Mouse (Mus musculus): ENCODE data around the gene Casp9.

Gene Casp9

DNA sequence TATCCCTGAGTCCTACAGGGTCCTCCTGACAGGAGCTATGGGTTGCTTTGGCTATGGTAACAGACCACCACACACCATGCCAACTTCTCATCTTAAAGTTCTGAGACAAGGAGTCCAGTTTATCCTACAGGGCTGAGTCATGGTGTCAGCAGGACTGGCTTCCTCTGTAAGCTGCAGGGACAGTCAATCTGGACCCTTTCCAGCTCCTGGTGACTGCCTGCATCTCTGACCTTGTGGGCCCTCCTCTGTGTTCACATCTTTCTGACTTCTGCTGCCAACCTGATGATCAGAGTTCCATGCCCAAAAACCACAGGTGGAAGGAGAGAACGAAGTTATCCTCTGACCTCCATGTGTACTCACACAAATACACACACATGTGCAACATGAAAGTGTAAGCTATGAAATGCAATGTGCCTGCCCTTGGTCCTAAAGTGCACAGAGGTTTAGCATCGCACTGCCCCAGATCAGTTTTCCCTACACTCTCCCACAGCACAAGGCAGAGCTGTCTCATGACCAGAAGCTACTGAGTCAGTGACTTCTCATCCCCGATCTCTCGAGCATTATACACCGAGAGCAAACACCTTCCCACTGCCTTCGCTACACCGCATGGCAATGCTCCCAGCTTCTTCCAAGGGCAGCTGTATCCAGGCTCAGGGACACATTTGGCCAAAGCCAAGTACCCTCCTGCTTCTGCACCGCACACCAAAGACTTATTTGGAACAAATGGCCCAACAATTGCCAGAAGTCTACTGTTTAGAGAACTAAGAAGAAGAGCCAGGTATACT is 12.0 kb upstream of the Casp9 start:
- CTCF ChIA-PET: no interaction called here

DNA sequence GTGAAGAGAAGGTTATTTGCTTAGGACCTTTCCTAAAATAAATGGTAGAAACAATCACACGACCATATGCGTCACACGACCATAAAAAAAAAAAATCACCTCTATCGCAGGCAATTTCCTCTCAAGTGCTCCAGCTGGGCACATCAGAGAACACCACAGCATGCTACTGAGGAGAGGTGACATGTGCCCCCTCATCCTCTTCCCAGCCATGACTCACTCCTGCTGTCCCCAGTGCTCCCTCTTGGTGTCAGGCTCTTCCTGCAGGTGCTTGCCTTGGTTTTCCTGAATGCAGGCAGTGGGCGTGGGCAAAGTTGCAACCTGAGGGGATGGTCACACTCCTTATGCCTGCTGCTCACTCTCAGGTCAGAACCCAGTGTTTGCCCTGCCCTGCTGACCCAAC is 8.6 kb upstream of the Casp9 start:
- CTCF ChIA-PET: interaction anchor here (0.6 kb wide), 1 partner anchor 47 kb away, joined by 3 read pairs; no protein-coding TSS in a partner anchor

DNA sequence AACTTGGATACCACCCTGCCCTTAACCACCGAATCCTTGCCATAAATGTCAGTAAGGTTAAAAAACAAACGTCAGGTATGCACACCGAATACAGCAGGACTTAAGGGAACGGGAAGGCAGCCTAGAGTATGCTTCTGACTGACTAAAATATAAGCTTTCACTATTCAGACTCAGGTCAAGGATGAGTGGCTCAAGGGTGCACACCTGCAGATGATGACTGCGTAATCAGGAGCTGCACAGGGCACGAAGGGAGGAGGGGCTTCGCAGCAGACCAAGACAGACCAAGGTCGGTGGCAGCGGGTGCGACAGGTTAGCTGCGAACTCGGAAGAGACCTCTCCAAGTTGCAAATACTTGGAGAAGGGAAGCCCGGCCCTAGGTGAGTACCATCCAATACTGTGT is 7.3 kb upstream of the Casp9 start:
- CTCF ChIA-PET: no interaction called here

DNA sequence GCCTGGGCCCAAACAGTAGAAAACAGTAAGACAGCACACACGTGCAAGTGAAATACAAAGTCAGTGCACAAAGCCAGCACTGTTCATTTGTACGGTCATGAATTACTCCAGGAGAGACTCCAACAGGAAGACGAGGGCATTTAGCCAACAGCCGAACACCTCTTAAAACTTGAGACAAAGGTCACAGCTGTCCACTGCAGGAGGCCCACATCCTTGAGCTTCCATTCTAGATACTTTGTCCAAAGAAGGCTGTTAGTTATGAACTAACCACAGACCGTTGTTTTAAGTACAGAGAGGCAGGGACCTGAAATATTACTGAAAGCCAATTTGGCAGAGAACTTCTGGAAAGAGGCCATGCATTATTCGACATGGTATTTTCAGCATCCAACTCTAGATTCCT is 6.4 kb upstream of the Casp9 start:
- CTCF ChIA-PET: no interaction called here

DNA sequence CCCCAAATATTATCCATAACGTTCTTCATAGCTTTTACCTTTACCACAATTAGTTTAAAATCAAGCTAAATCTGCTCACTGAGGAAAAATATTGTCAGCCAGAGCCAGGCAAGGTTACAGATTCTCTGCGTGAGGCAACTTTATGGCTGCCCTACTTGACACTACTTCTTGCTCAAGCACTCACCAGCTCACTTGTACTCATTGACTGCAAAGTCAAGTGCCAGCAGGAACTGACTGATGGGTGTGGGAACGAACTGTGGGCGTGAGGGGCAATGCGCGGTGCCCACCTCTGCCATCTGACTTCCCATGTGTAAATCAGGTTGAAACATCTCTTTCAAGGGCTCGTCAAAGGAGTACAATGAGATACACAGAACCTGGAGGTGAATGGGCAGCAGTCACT is 6.0 kb upstream of the Casp9 start:
- CTCF ChIA-PET: no interaction called here

DNA sequence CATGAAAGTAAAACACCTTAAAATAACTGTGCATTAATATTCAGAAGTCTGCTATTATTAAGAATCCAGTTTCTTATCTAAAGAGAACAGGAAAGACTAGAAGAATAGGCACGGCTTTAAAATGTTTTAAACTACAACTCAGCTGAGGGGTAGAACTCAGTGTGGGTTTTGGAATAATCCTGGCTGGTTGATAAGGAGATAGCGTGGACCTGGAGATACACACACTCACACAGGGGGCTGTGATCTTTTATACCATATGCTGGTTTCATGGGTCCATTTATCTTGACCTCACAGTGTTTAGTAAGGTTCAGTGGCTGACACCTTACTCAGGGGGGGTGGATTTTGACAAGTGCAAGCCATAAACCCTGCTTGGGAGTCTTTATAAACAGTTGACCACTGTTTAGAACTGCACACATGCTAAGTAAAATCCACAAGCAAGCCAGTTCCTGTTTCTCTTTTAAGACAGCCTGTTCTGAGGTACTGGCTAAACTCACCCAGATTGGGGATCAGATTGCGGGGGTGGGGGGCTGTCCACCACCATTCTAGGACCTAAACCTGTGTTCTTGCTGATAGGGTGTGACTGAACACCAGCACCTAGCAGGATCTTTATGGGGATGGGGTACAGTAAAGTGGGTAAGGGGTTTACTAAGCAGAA is 3.7 kb upstream of the Casp9 start:
- CTCF ChIA-PET: interaction anchor here (0.6 kb wide), 1 partner anchor 99 kb away, joined by 3 read pairs; no protein-coding TSS in a partner anchor

DNA sequence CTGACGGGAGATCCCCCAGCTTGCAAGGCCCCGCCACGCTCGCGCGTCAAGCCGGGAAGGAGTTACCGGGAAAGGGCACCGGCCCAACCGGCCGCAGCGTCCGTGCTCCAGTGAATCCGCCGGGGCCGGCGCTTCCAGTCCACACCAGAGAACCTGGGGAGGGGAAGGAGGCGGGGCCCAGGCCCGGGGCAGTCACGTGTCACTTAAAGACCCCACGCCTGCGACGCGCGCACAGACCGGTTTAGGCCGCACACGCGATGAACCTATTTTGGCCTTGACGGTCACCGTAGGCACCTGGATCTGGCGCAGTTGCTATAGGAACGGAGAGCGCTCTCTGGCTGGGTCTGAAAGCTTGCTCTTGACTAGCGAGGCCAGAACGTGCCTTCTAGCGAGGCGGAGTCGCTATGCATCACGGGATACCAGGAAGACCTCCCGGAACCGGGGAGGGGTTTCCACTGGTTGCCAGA is 2.9 kb upstream of the Casp9 start, which contains the start of gene Dnajc16:
Gene Dnajc16 (minus strand): TSS at position 408 of the 467 bp plus-strand sequence.
- CTCF ChIA-PET: no interaction called here

DNA sequence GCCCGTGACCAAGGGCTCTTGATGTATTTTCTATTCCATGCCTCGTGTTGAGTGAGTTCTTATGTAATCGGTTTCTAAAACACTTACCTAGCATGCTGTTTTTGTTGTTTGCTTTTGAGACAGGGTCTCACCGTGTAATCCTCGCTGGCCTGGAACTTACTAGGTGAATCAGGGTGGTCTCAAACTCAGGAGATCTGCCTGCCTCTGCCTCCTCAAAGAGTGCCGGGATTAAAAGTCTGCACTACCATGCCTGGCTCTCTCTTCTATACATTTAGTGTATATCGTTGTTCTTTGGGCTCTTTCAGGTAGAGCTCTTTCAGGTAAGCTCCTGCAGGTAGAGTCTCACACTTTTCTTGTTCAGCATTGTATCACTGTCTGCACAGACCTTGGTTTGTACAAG is 1.9 kb upstream of the Casp9 start:
- CTCF ChIA-PET: interaction anchor here (0.6 kb wide), 2 partner anchors 25 to 679 kb away, joined by 3 to 4 read pairs; no protein-coding TSS in a partner anchor

DNA sequence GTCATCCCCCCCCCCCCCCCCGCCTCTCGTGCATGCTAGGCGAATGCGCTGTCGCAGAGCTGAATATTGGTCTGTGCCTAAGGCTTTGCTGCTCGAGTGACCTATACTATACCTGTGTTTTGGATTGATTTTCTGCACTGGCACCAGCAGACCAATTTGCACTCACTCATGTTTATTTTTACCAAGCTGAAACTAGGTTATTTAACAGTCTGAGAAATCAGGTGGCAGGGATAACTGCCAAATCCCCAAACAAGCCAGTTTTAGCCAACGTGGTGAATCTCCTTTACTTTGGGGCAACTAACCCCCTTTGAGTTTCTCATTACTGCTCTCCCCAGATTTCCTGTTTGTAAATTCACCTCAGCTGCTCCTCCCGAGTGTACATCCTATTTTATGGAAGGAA is 1.5 kb upstream of the Casp9 start:
- CTCF ChIA-PET: interaction anchor here (0.6 kb wide), 2 partner anchors 25 to 678 kb away, joined by 3 to 4 read pairs; no protein-coding TSS in a partner anchor

DNA sequence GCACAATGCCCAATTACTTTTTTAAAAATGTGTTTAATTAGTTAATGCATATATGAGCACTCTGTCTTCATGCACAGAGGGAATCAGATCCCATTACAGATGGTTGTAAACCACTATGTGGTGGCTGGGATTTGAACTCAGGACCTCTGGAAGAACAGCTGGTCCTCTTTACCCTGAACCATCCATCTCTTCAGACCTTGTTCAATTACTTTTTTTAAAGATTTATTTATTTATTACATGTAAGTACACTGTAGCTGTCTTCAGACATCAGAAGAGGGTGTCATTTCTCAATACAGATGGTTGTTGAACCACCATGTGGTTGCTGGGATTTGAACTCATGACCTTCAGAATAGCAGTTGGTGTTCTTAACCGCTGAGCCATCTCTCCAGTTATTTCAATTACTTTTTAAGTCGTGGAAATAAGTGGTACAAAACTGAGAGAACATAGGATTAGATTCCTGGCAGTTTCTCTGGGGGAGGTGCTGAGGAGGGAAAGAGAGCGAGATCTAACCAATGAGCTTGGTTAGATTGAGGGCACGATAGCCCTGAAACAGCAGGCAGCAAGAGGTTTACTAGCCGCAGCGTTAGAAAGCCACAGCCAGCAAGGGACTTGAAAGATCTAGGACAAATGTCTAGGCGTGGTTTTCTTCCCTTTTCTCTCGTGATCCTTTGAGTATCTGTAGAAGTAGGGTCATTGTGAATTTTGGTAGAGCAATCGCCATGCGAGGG is 694 bp upstream of the Casp9 start:
- CTCF ChIA-PET: no interaction called here

DNA sequence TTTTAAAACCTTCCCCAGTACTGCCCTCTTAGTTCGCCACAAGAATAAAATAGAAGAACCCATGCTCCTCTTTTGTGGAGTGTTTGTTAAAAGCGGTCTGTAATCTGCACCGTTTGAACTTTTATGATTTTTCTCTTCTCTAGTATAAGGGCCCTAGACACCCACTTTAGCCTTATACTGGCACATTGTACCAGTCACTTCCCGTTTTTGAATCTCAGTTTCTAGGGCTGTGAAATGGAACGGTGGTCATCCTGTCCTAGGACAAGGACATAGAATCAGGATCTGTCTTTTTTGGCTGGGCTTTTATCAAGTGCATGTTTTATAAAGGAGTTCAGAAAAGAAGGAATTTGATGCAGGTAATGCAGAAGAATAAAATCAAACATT is 732 bp downstream of the Casp9 start:
- CTCF ChIA-PET: no interaction called here

DNA sequence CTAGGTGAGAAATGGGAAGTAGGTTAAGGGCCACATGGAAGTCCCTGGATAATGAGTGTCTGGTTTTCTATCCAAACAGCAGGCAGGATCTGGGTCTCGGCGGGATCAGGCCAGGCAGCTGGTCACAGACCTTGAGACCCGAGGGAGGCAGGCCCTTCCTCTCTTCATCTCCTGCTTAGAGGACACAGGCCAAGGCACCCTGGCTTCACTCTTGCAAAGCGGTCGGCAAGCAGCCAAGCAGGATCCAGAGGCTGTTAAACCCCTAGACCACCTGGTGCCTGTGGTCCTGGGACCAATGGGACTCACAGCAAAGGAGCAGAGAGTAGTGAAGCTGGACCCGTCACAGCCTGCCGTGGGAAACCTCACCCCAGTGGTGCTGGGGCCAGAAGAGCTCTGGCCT is 2.9 kb downstream of the Casp9 start:
- CTCF ChIA-PET: no interaction called here

DNA sequence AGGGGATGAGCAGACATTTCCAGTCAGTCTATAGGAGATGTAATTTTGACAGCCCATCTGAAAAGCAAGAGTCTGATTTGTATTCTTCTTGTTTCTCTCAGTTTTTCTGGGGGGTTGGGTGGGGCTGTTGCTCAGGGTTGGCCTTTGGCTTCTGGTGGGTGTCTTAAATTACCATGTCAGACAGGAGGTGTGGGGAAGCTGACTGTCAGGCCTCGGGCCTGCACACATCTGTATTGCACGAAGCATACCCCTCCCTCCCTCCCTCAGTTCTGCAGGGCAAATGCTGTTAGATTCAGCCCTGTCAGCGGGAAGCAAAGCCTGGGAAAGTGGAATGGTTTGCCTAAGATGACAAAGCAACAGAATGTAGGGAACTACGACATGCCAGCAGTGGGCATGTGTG is 3.5 kb downstream of the Casp9 start:
- CTCF ChIA-PET: no interaction called here

DNA sequence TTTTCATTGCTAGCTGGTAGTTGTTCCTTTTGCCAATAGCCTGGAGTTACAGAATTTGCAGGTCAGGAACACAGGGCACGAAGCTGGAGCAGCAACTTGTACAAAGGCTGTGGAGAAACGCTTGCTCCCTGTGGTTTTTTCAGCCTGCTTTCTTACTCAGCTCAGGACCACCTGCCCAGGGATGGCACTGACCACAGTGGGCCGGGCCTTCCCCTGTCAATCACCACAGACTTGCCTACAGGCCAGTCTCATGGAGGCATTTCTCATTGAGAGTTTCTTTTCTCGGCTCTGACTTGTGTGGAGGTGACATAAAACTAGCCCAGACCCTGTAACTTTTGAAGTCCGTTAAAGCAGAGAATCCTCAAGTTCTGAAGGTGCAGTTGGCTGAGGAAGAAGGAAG is 4.1 kb downstream of the Casp9 start:
- CTCF ChIA-PET: no interaction called here

DNA sequence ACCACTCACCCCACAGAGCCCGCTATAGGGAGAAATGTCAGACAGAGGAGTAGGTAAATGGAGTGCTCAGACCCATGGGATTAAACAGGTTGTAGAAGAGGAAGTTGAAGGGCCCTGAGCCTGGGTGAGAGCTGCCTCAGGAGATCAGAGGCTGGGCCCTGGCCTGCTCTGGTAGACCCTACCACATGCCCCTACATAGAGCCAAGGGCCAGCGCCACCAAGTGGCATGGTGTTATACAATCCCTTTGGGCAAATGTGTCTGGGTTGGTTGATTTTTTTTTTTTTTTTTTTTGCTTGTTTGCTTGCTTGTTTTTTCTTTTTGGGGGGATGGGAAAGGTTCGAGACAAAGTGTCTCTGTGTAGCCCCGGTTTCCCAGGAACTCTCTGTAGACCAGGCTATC is 10.7 kb downstream of the Casp9 start:
- CTCF ChIA-PET: no interaction called here

DNA sequence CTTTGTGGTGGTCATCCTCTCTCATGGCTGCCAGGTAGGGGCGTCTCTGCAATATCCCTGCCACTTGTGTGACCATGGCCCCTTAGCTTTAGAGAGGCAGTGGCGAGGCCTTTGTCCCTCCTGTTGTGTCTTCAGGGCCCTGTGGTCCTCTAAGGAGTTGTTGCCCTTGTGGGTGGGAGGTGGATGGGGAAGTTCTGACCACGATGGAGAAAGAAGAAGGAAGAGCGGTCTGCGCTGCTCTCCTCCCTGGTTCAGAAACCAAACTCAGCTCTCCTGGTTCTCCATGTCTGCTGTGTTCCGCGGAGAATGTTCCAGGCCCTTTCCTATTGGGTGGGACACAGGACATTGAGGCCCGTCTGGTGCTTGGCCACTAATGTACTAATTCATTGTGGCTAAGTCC is 12.5 kb downstream of the Casp9 start:
- CTCF ChIA-PET: no interaction called here

DNA sequence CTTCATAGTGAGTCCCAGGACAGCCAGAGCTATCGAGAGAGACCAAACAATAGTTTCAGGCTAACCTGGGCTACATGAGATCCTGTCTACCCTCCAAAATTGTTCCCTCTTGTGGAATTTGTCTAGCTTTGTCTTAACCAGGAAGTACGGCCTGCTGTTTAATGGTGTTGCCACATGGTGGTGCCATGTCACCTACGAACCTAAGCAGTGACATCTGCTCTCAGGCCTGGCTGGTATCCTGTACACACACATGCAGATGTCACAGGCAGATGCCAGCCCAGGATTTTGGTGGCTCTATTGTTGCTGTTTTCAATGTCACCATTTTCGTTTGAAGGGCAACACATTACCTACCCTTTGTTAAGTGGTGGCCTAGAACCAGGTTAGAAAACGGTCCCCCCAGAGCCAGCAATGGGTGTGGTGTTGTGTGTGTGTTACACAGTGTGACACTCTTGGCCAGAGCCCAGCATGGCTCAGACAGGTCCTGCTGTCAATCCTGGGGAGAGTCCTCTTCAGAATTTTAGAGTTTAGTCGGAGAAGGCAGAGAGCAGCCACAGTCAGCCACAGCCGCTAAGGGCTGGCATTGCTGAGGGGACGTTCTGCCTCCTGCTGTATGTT is 16.5 kb downstream of the Casp9 start:
- CTCF ChIA-PET: interaction anchor here (0.7 kb wide), 1 partner anchor 1472 kb away, joined by 22 read pairs; no protein-coding TSS in a partner anchor

DNA sequence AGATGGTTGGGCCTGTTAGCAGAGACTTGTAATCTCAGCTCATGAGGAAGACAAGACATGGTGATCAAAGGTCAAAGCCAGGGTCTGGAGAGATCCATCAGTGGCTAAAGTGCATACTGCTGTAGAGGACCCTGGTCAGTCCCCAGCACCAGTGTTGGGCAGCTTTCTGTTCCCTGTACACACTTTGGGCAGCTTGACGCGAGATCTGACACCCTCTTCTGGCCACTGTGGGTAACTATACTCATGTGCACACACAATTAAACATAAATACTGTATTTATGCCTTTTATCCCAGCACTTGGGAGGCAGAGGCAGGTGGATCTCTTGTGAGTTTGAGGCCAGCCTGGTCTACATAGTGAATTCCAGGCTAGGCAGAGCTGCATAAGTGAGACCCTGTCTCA is 17.6 kb downstream of the Casp9 start:
- CTCF ChIA-PET: interaction anchor here (0.5 kb wide), 1 partner anchor 152 kb away, joined by 4 read pairs; no protein-coding TSS in a partner anchor

DNA sequence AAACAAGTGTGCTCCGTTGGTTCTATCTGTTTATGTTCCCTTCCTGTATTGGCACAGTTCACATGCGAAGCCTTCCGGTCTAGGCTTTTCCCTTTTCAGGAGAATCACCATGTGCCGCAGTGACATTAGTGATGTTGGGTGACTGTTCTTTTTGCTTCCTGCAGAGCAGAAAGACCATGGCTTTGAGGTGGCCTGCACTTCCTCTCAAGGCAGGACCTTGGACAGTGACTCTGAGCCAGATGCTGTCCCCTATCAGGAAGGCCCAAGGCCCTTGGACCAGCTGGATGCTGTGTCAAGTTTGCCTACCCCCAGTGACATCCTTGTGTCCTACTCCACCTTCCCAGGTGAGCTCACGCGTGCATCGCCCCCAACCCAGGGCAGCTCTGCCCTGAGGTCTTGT is 18.0 kb downstream of the Casp9 start:
- CTCF ChIA-PET: no interaction called here

DNA sequence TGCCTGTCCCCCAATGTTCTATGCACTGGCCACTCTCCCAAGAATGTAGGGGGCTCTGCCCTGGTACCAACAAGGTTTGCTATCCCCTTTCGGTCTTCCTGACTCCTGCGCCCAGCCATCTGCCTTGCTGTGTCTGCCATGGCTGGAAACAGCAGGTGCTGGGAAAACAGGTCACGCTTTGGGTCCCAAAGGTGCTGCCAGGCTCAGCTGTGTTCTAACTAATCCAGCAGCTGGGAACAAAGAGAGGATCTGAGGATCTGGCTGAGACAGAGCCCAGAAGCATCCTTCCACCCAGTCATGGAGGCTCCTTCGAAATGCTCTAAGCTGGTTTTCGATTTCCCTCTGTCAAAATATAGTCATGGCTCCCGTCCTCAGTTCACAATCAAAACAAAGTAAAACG is 22.9 kb downstream of the Casp9 start:
- CTCF ChIA-PET: interaction anchor here (0.5 kb wide), 1 partner anchor 25 kb away, joined by 3 read pairs; no protein-coding TSS in a partner anchor

DNA sequence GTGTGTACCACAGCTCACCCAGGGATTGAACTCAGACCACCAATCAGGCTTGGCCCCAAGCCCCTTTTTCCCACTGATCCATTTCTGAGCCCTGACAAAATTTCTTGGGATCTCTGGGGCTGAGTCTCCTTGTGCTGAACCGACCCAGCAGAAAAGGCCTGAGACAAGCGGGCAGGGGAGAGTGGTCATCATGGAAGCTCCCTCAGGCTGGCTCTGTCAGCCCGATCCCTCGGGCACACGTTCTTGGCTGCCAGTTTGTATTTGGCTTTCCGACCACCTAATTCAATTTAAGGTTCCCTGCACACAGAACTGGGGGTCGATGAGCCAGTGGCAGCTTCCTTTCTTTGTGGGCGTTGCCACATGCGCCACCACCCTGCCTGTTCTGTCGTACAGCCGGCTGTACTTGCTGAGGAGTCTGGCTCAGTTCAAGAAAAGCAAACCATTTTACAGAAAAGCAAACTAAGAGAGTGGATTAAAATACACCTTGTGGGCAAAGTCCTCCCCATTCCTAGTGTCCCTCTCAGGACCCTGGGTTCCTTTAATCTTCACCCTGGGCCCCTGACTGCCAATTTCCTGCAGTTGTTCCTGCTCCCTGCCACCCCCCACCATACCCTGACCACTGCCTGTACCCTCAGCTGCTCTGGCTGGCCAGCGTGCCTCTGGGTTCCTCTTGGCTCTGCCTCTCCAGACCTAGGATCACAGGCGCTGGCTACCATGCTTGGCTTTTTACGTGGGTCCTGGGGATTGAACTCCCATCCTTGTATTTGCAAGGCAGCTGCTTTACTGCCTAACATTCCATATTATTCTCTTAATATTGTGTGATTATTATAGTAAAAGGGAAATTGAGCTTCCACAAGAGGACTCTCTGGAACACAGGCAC is 23.6 kb downstream of the Casp9 start:
- CTCF ChIA-PET: interaction anchor here (0.5 kb wide), 1 partner anchor 25 kb away, joined by 3 read pairs; no protein-coding TSS in a partner anchor
